Mouse (Mus musculus) small intestine, adult 2 months (tissue): ENCODE results near the gene Mgst2.

Experiments
- CTCF ChIP-seq: fragments of 200-500 bp; IDR thresholded peaks from 2 replicates; pipeline ENCODE4 v1.5.1; 2012; ENCODE audit warnings: low read depth, mild to moderate bottlenecking, control low read depth, inconsistent platforms, low read length, moderate library complexity, mixed read lengths; ENCODE audit not compliant: insufficient replicate concordance, insufficient read length; ENCODE audit errors: extremely low read depth
- POLR2A ChIP-seq: fragments of 200-500 bp; IDR thresholded peaks from 2 replicates; pipeline ENCODE4 v1.6.1; 2012; ENCODE audit warnings: low read depth, mild to moderate bottlenecking, control low read depth, inconsistent platforms, low read length, moderate library complexity

GRCm38 (mm10) chr3:51662557-51662956 is 2.4 kb downstream of the Mgst2 start:
- TF ChIP-seq CTCF (no peak), POLR2A (no peak)
